In the genomic region with DNA sequence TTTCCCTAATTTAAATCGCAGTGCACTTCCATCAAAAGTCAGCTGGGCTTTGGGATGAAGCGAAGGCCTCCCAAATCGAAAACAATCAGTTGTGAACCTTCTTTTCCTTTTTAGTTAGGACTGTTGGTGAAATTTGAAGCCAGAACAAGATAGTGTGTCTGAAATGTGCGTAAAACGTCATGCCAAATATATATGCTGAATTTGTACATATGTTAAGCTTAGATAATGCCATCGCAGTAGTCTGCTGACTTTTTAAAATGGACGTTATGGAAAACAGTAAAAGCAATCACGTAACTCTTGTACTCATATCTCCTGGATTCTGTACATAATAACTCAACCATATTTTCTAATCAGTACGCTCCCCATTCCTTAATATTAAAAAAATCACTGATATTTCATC, we compare ENCODE assay signal across 8 mouse cellular contexts. TPM values are rescaled to one million over a fixed set of nuclear protein-coding genes. Genes with fewer than 3 reads are reported as not detected.
A peak's percentile ranks its signal among the peaks of the same experiment; 100 is the strongest.
DNase-seq lines count a peak whose midpoint lies in the region; ATAC-seq and TF ChIP-seq lines count a peak whose summit lies in the region.

No protein-coding gene starts in this region.

- TF ChIP-seq EP300 in liver, postnatal 0 days (IDR thresholded peaks at IDR 0.05; ENCODE audit: low read depth) = peak; percentile 65

- H3K36me3 ChIP-seq in heart, embryonic 13.5 days = peaks cover 25% of the 10 kb centered on the region
- H3K36me3 ChIP-seq in ES-E14 (ENCODE audit: control insufficient read depth, insufficient read depth, low read length, poor library complexity, severe bottlenecking) = peaks cover 2% of the 10 kb centered on the region; the same call in 1 of the 2 replicates
- peaks cover 8% of the 10 kb centered on the region; the same call in 1 of the 2 replicates for H3K36me3 ChIP-seq in forebrain, embryonic 13.5 days (ENCODE audit: poor library complexity, severe bottlenecking)
- peaks cover 19% of the 10 kb centered on the region for H3K36me3 ChIP-seq in liver, postnatal 0 days (replicated peaks; ENCODE audit: insufficient read depth, low read length)

- WGBS in heart, embryonic 13.5 days = 20% methylated on average over 9 of the region's 9 CpGs
- 32% methylated on average over 9 of the region's 9 CpGs for WGBS in forebrain, embryonic 13.5 days
- WGBS in liver, postnatal 0 days (ENCODE audit: insufficient replicate concordance) = 16% methylated on average over 9 of the region's 9 CpGs

- H3K27me3 ChIP-seq in heart, embryonic 13.5 days (replicated peaks) = no peaks in the 10 kb centered on the region
- no peaks in the 10 kb centered on the region for H3K27me3 ChIP-seq in forebrain, embryonic 13.5 days
- no peaks in the 10 kb centered on the region for H3K27me3 ChIP-seq in liver, postnatal 0 days (ENCODE audit: insufficient read depth, low read length)

- H3K27ac ChIP-seq in heart, embryonic 13.5 days (replicated peaks) = peak overlapping the region; percentile 90
- H3K27ac ChIP-seq in ES-E14 (ENCODE audit: insufficient read depth, low read depth, low read length, poor library complexity, severe bottlenecking) = no peak overlapping the region; the same call in 1 of the 2 replicates
- H3K27ac ChIP-seq in forebrain, embryonic 13.5 days = no peak overlapping the region
- H3K27ac ChIP-seq in liver, postnatal 0 days (ENCODE audit: low read depth) = peak overlapping the region; percentile 100

- H3K4me3 ChIP-seq in heart, embryonic 13.5 days = peak overlapping the region; percentile 97
- H3K4me3 ChIP-seq in ES-E14 (ENCODE audit: insufficient read depth in 1 of 2, low read depth in 1 of 2, low read length in 2 of 2, poor library complexity in 1 of 2, severe bottlenecking in 1 of 2) = peak overlapping the region; percentile 89 to 100
- H3K4me3 ChIP-seq in forebrain, embryonic 13.5 days = peak overlapping the region; percentile 97
- H3K4me3 ChIP-seq in liver, postnatal 0 days (ENCODE audit: low read depth, low read length) = peak overlapping the region; percentile 100

- intact Hi-C loops in heart, postnatal 14 days (cut with DNase I) = loop anchor here (10.0 kb wide), 1 partner anchor 90 kb away; no protein-coding TSS in a partner anchor

- peak overlapping the region; percentile 94 for H3K4me2 ChIP-seq in heart, embryonic 13.5 days
- peak overlapping the region; percentile 94 for H3K4me2 ChIP-seq in forebrain, embryonic 13.5 days
- H3K4me2 ChIP-seq in liver, postnatal 0 days (ENCODE audit: low read depth, low read length) = peak overlapping the region; percentile 78

- ATAC-seq in heart, embryonic 13.5 days (ENCODE audit: extremely low read depth, insufficient number of reproducible peaks, low FRiP score, low TSS enrichment) = no peak
- no peak for ATAC-seq in forebrain, embryonic 13.5 days
- no peak for ATAC-seq in liver, postnatal 0 days

- peaks cover 29% of the 10 kb centered on the region for H3K4me1 ChIP-seq in heart, embryonic 13.5 days
- H3K4me1 ChIP-seq in ES-E14 (ENCODE audit: control insufficient read depth in 2 of 2, insufficient read depth in 2 of 2, low read length in 2 of 2, poor library complexity in 1 of 2) = peaks cover 6 to 16% of the 10 kb centered on the region in 2 experiments
- H3K4me1 ChIP-seq in forebrain, embryonic 13.5 days = peaks cover 21% of the 10 kb centered on the region
- H3K4me1 ChIP-seq in liver, postnatal 0 days (ENCODE audit: insufficient read depth) = peaks cover 22% of the 10 kb centered on the region

- TF ChIP-seq CTCF in liver, postnatal 0 days (IDR thresholded peaks at IDR 0.05; ENCODE audit: low read depth) = no peak

- in situ Hi-C loops in ES-E14 (cut with MboI; ENCODE audit: low sequenced_read_pairs in 2 of 2, unreplicated experiment in 2 of 2) = no loop called here

- H3K9me3 ChIP-seq in heart, embryonic 13.5 days = no peaks in the 10 kb centered on the region
- H3K9me3 ChIP-seq in ES-E14 (ENCODE audit: control insufficient read depth, insufficient read depth, low read depth, low read length) = no peaks in the 10 kb centered on the region
- H3K9me3 ChIP-seq in forebrain, embryonic 13.5 days (replicated peaks) = no peaks in the 10 kb centered on the region
- no peaks in the 10 kb centered on the region for H3K9me3 ChIP-seq in liver, postnatal 0 days (ENCODE audit: low read length)

- H3K9ac ChIP-seq in heart, embryonic 13.5 days = peak overlapping the region; percentile 98
- peak overlapping the region; percentile 91 for H3K9ac ChIP-seq in ES-E14 (ENCODE audit: insufficient read depth, low read depth, low read length, poor library complexity, severe bottlenecking)
- peak overlapping the region; percentile 95 for H3K9ac ChIP-seq in forebrain, embryonic 13.5 days
- H3K9ac ChIP-seq in liver, postnatal 0 days (replicated peaks) = peak overlapping the region; percentile 100

- DNase-seq in heart, postnatal 14 days = no peak
- DNase-seq in ES-E14 (ENCODE audit: low read depth, low spot score) = no peak
- no peak for DNase-seq in liver, postnatal 0 days
- no peak for DNase-seq in cerebellum, adult 9-10 months
- DNase-seq in urinary bladder, postnatal 4 days (ENCODE audit: low spot score in 2 of 2) = no peak
- DNase-seq in gastrocnemius, adult 18-20 months (ENCODE audit: low spot score) = no peak

TF ChIP-seq in ES-E14, 5 proteins besides CTCF, POLR2A, EP300 and RAD21:
- no peak for TF ChIP-seq ZNF384 (IDR thresholded peaks at IDR 0.05; ENCODE audit: low read depth, low read length)
- no peak for TF ChIP-seq ZC3H11A (IDR thresholded peaks at IDR 0.05; ENCODE audit: borderline replicate concordance, low read depth, low read length)
- no peak for TF ChIP-seq CHD2 (IDR thresholded peaks at IDR 0.05; ENCODE audit: low read depth, low read length)
- no peak for TF ChIP-seq HCFC1 (IDR thresholded peaks at IDR 0.05; ENCODE audit: borderline replicate concordance, insufficient read depth, low read length)
- no peak for TF ChIP-seq MAFK (IDR thresholded peaks at IDR 0.05; ENCODE audit: insufficient read depth, low read depth, low read length)

RNA-seq across cellular contexts. Expression of gene Wapl, which starts 1.2 kb away (rescaled TPM):
- 15.5 and 16.4 TPM in 2 replicates for polyA plus RNA-seq in heart, embryonic 13.5 days (2015; fragmentation: Nextera tagmentation; extraction: Ambion mirVana)
- total RNA-seq in heart, postnatal 14 days (2021) = 10 to 100 TPM; 37.1 to 40.0 TPM
- 82.9 and 115 TPM in 2 replicates for total RNA-seq in ES-E14 (2012; rRNA removed)
- polyA plus RNA-seq in forebrain, embryonic 13.5 days (2015; fragmentation: Nextera tagmentation; extraction: Ambion mirVana) = 25.1 and 26.6 TPM in 2 replicates
- polyA plus RNA-seq in liver, postnatal 0 days (2015; fragmentation: Nextera tagmentation; extraction: Ambion mirVana) = 15.3 TPM in 2 replicates
- total RNA-seq in gastrocnemius, adult 18-20 months (2021) = 10 to 100 TPM; 34.4 to 40.5 TPM

Comparison
In these comparisons a context has a peak if more than half of its experiments do, and no peak if none do; other contexts are left out.
1. H3K27ac ChIP-seq: peak in heart, embryonic 13.5 days (single experiment) and liver, postnatal 0 days (single experiment); none in ES-E14 (single experiment) and forebrain, embryonic 13.5 days (single experiment).
2. Peak in every context shown above with its lines, with median percentiles within 50 percentile points of each other: H3K4me2 ChIP-seq, H3K4me3 ChIP-seq and H3K9ac ChIP-seq.